Mouse (Mus musculus) limb, embryonic 14.5 days (tissue): Measurements from ENCODE around the gene Prkcb. TPM values are rescaled to one million over a fixed set of nuclear protein-coding genes. Genes with fewer than 3 reads are reported as not detected.

Experiments
- ATAC-seq: fragments of 200-750 bp; cut with Nextera tagmentation; 2 replicates; pipeline ENCODE4 v1.8.0; 2017; ENCODE audit warnings: low read depth, moderate number of reproducible peaks, moderate TSS enrichment; ENCODE audit not compliant: low FRiP score
- DNase-seq: peaks from one replicate; pipeline ENCODE4 v3.0.0-alpha.2; 2015; ENCODE audit warnings: low spot score
- H3K27ac ChIP-seq: fragments of 300-500 bp; sonication (generic); replicated peaks from 2 replicates; pipeline ENCODE4 v1.5.1; 2014; ENCODE audit warnings: low read depth, mild to moderate bottlenecking, low read length, moderate library complexity, mixed read lengths
- H3K27me3 ChIP-seq: fragments of 300-500 bp; sonication (generic); 2 replicates; pipeline ENCODE4 v1.6.1; 2014; ENCODE audit warnings: low read length, mixed read lengths; ENCODE audit not compliant: control insufficient read depth, insufficient read depth
- H3K36me3 ChIP-seq: fragments of 300-500 bp; sonication (generic); 2 replicates; pipeline ENCODE4 v1.6.1; 2014; ENCODE audit warnings: mild to moderate bottlenecking, low read length, moderate library complexity, mixed read lengths; ENCODE audit not compliant: control insufficient read depth, insufficient read depth
- H3K4me1 ChIP-seq: fragments of 300-500 bp; sonication (generic); 2 replicates; pipeline ENCODE4 v1.6.1; 2014; ENCODE audit warnings: antibody characterized with exemption, low read length, mixed read lengths; ENCODE audit not compliant: control insufficient read depth, insufficient read depth
- H3K4me2 ChIP-seq: fragments of 300-500 bp; sonication (generic); replicated peaks from 2 replicates; pipeline ENCODE4 v1.6.1; 2014; ENCODE audit warnings: low read depth, mild to moderate bottlenecking, low read length, moderate library complexity; ENCODE audit not compliant: severe bottlenecking
- H3K4me3 ChIP-seq: fragments of 300-500 bp; sonication (generic); replicated peaks from 2 replicates; pipeline ENCODE4 v1.5.1; 2014; ENCODE audit warnings: low read length
- H3K9ac ChIP-seq: fragments of 300-500 bp; sonication (generic); 2 replicates; pipeline ENCODE4 v1.6.1; 2014; ENCODE audit warnings: mild to moderate bottlenecking, low read depth, low read length, moderate library complexity; ENCODE audit not compliant: severe bottlenecking
- H3K9me3 ChIP-seq: fragments of 300-500 bp; sonication (generic); 2 replicates; pipeline ENCODE4 v1.6.1; 2016; ENCODE audit warnings: low read length; ENCODE audit not compliant: control insufficient read depth
- POLR2A ChIP-seq: fragments of 200-500 bp; IDR thresholded peaks from 2 replicates; pipeline ENCODE4 v1.8.0; 2012; ENCODE audit warnings: inconsistent platforms, mild to moderate bottlenecking, moderate library complexity, borderline replicate concordance; ENCODE audit not compliant: insufficient read depth, insufficient read length; ENCODE audit errors: extremely low read depth
- WGBS: fragments of 180-500 bp; shearing (Covaris S2); extraction: QIAGEN DNeasy Blood & Tissue Kit; methylation state at CpG from one replicate; pipeline ENCODE4 v1.1.7; 2014; 5-methylcytosine and 5-hydroxymethylcytosine counted together
- polyA plus RNA-seq, 2 experiments: library from polyadenylated mRNA; depleted of rRNA in 1 of 2; stranded (reverse) in 1 of 2; unstranded in 1 of 2; fragments of >200 nt; fragmentation: Nextera tagmentation in 1 of 2; extraction: Ambion mirVana in 1 of 2; gene quantifications; 2 replicates each; pipeline versions ENCODE4 v1.2.1 to v1.2.3; 2012 to 2014

Prkcb gene
- polyA plus RNA-seq, 2 experiments = 6.2 to 10.3 TPM

DNA sequence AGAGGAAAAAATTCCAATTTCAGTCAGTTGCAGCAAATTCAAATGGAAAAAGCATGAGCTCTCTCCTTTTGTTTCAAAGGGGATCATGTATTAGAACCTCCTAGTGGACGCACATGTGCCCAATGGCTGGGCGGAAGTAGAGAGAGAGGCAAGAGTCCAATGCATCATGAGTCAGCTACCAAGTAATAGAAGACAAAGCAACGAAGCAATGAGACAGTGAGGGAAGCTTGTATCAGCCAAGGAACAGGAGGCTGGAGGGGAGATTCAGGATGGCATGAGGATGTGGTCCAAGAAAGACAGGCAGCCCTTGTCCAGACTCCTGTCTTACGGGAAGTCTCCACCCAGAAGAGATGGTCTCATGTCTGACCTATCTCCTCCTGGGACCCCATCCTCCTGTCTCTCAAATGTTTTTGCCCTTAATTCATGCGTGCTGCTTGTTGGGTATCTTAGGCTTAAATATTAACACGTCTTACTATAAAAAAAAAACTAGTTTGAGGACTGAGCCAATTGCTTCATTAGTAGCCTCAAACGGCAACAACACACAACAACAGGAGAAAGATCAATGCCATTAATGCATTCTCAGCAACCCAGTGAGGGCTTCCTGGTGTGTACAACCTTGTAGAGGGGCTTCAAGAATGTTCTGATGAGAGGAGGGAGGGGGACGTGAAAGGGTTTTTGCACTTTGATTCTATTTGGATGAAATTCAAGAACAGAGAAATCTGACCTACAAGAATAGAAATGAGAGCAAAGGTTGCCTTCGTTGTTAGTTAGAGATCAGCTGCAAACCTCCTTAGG is 245.2 kb downstream of the Prkcb start:
- H3K9me3 ChIP-seq = no peaks in the 10 kb centered on the region
- no peak for TF ChIP-seq POLR2A
- H3K4me2 ChIP-seq = no peak overlapping the region
- no peaks in the 10 kb centered on the region for H3K4me1 ChIP-seq
- 87% methylated on average over 9 of the region's 9 CpGs for WGBS
- ATAC-seq (no peak), DNase-seq (no peak)
- H3K27ac ChIP-seq = no peak overlapping the region
- H3K9ac ChIP-seq = no peak overlapping the region
- H3K36me3 ChIP-seq = no peaks in the 10 kb centered on the region
- H3K27me3 ChIP-seq = no peaks in the 10 kb centered on the region
- no peak overlapping the region for H3K4me3 ChIP-seq

DNA sequence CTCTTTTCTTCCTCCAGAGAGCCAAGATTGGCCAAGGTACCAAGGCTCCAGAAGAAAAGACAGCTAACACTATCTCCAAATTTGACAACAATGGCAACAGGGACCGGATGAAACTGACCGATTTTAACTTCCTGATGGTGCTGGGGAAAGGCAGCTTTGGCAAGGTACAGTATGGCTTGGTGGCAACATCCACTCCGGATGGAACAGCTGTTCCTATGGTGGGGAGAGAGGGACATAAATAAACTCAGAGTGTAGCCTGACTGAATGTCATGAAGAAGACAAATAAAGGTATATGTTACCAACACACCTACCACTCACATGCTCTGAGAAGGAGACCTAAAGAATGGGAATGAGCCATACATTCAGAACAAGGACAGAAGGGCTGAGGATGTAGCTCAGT is 256.1 kb downstream of the Prkcb start:
- no peak overlapping the region for H3K9ac ChIP-seq
- DNase-seq (no peak), ATAC-seq (no peak)
- TF ChIP-seq POLR2A = no peak
- H3K4me3 ChIP-seq = no peak overlapping the region
- no peaks in the 10 kb centered on the region for H3K27me3 ChIP-seq
- 83% methylated on average over 3 of the region's 3 CpGs for WGBS
- no peak overlapping the region for H3K27ac ChIP-seq
- no peaks in the 10 kb centered on the region for H3K36me3 ChIP-seq
- no peak overlapping the region for H3K4me2 ChIP-seq
- H3K4me1 ChIP-seq = no peaks in the 10 kb centered on the region
- no peaks in the 10 kb centered on the region for H3K9me3 ChIP-seq

- Histone ChIP-seq H3K4me3 (no peak overlapping the region), H3K4me1 (no peaks in the 10 kb centered on the region), H3K36me3 (no peaks in the 10 kb centered on the region), H3K9ac (no peak overlapping the region), H3K4me2 (no peak overlapping the region), H3K27me3 (no peaks in the 10 kb centered on the region), H3K27ac (no peak overlapping the region), H3K9me3 (no peaks in the 10 kb centered on the region)
- WGBS = 40% methylated on average over 6 of the region's 6 CpGs
- TF ChIP-seq POLR2A = no peak
- no peak for DNase-seq
- ATAC-seq = no peak
These were observed 268.1 kb downstream of the Prkcb start for GRCm38 (mm10) chr7:122556575-122557140.

- Histone ChIP-seq H3K4me2 (no peak overlapping the region), H3K4me1 (no peaks in the 10 kb centered on the region), H3K27ac (no peak overlapping the region), H3K27me3 (no peaks in the 10 kb centered on the region), H3K36me3 (no peaks in the 10 kb centered on the region), H3K9ac (no peak overlapping the region), H3K4me3 (no peak overlapping the region), H3K9me3 (no peaks in the 10 kb centered on the region)
- TF ChIP-seq POLR2A = no peak
- 50% methylated on average over 7 of the region's 7 CpGs for WGBS
- DNase-seq (no peak), ATAC-seq (no peak)
These were observed 269.7 kb downstream of the Prkcb start for GRCm38 (mm10) chr7:122558085-122558811.

- Histone ChIP-seq H3K36me3 (no peaks in the 10 kb centered on the region), H3K27ac (no peak overlapping the region), H3K9me3 (no peaks in the 10 kb centered on the region), H3K4me3 (no peak overlapping the region), H3K9ac (no peak overlapping the region), H3K27me3 (no peaks in the 10 kb centered on the region), H3K4me1 (no peaks in the 10 kb centered on the region), H3K4me2 (no peak overlapping the region)
- DNase-seq (no peak), ATAC-seq (no peak)
- no peak for TF ChIP-seq POLR2A
- WGBS = 34% methylated on average over 6 of the region's 6 CpGs
These were observed 270.4 kb downstream of the Prkcb start for GRCm38 (mm10) chr7:122558912-122559311.
